Mouse (Mus musculus): ENCODE data around the gene Tns4. TPM values are rescaled to one million over a fixed set of nuclear protein-coding genes. Genes with fewer than 3 reads are reported as not detected.
A peak's percentile ranks its signal among the peaks of the same experiment; 100 is the strongest.

Tns4 gene
- polyA plus RNA-seq, 1 experiment, result 0.11 TPM

DNA sequence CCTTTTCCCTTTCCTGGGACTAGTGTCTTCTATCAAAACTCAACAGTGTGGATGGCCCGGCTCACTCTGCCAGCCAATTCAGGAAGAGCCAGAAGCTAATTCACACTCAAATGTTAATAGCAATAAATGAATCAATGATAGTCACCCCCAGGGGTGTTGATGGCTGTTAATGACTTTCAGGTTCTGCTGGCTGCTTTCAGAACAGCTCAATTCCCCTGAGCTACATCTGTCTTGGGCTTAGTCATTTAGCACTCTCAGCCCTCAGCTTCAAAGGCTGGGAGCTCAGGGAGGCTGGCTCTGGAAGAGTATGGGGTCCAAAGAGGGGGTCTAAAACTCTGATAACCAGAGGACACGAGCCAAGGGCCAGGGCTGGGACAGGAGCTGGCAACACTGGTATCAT is 40.2 kb upstream of the Tns4 start:
- Histone ChIP-seq H3ac (ENCODE audit: control insufficient read depth, insufficient read length) (no peak overlapping the region), H3K36me3 (ENCODE audit: control insufficient read depth, insufficient read depth) (no peaks in the 10 kb centered on the region), H3K79me2 (ENCODE audit: control insufficient read depth, insufficient read depth) (no peaks in the 10 kb centered on the region), H3K4me2 (ENCODE audit: low read depth) (no peak overlapping the region), H3K4me3 (no peak overlapping the region), H3K27me3 (ENCODE audit: control insufficient read depth, insufficient read depth, insufficient read length) (no peaks in the 10 kb centered on the region)
- TF ChIP-seq REST (IDR thresholded peaks at IDR 0.05; ENCODE audit: insufficient read depth, insufficient read length) (no peak), MYOG (IDR thresholded peaks at IDR 0.05; ENCODE audit: control insufficient read depth in 1 of 3, insufficient read depth in 1 of 3, insufficient read length in 2 of 3, low read depth in 2 of 3) (no peak), TCF3 (IDR thresholded peaks at IDR 0.05; ENCODE audit: insufficient read length, low read depth) (no peak), POLR2A (IDR thresholded peaks at IDR 0.05; ENCODE audit: insufficient read length, low read depth) (no peak), E2F4 (IDR thresholded peaks at IDR 0.05; ENCODE audit: insufficient read depth) (no peak), POLR2AphosphoS2 (IDR thresholded peaks at IDR 0.05; ENCODE audit: insufficient read length, low read depth) (no peak), CEBPB (IDR thresholded peaks at IDR 0.05; ENCODE audit: insufficient read depth, poor library complexity, severe bottlenecking) (no peak), MYOD1 (IDR thresholded peaks at IDR 0.05; ENCODE audit: control insufficient read depth in 1 of 3, insufficient read length in 2 of 3, low read depth in 2 of 3) (no peak), TCF12 (IDR thresholded peaks at IDR 0.05; ENCODE audit: insufficient read depth, poor library complexity, severe bottlenecking) (no peak), MAX (IDR thresholded peaks at IDR 0.05; ENCODE audit: low read depth) (no peak), SRF (IDR thresholded peaks at IDR 0.05; ENCODE audit: control insufficient read depth, insufficient read length, low read depth) (no peak), USF1 (IDR thresholded peaks at IDR 0.05; ENCODE audit: low read depth) (no peak)

GRCm38 (mm10) chr11:99127785-99128682 is 38.9 kb upstream of the Tns4 start:
- H3ac ChIP-seq (ENCODE audit: control insufficient read depth, insufficient read length), result no peak overlapping the region
- no peaks in the 10 kb centered on the region for H3K27me3 ChIP-seq (ENCODE audit: control insufficient read depth, insufficient read depth, insufficient read length)
- no peaks in the 10 kb centered on the region for H3K36me3 ChIP-seq (ENCODE audit: control insufficient read depth, insufficient read depth)
- H3K79me2 ChIP-seq (ENCODE audit: control insufficient read depth, insufficient read depth), result no peaks in the 10 kb centered on the region
- no peak overlapping the region for H3K4me3 ChIP-seq
- peak overlapping the region; percentile 15 for H3K4me2 ChIP-seq (ENCODE audit: low read depth)
- TF ChIP-seq SRF (IDR thresholded peaks at IDR 0.05; ENCODE audit: control insufficient read depth, insufficient read length, low read depth) (no peak), MYOD1 (IDR thresholded peaks at IDR 0.05; ENCODE audit: control insufficient read depth in 1 of 3, insufficient read length in 2 of 3, low read depth in 2 of 3) (peak in 2 of 3 experiments; percentile 38 to 72), USF1 (IDR thresholded peaks at IDR 0.05; ENCODE audit: low read depth) (no peak), TCF12 (IDR thresholded peaks at IDR 0.05; ENCODE audit: insufficient read depth, poor library complexity, severe bottlenecking) (no peak), MYOG (IDR thresholded peaks at IDR 0.05; ENCODE audit: control insufficient read depth in 1 of 3, insufficient read depth in 1 of 3, insufficient read length in 2 of 3, low read depth in 2 of 3) (peak; percentile 11 to 62 (median 47)), E2F4 (IDR thresholded peaks at IDR 0.05; ENCODE audit: insufficient read depth) (no peak), MAX (IDR thresholded peaks at IDR 0.05; ENCODE audit: low read depth) (no peak), TCF3 (IDR thresholded peaks at IDR 0.05; ENCODE audit: insufficient read length, low read depth) (no peak), REST (IDR thresholded peaks at IDR 0.05; ENCODE audit: insufficient read depth, insufficient read length) (no peak), POLR2AphosphoS2 (IDR thresholded peaks at IDR 0.05; ENCODE audit: insufficient read length, low read depth) (no peak), POLR2A (IDR thresholded peaks at IDR 0.05; ENCODE audit: insufficient read length, low read depth) (no peak), CEBPB (IDR thresholded peaks at IDR 0.05; ENCODE audit: insufficient read depth, poor library complexity, severe bottlenecking) (no peak)

- TF ChIP-seq TCF12 (IDR thresholded peaks at IDR 0.05; ENCODE audit: insufficient read depth, poor library complexity, severe bottlenecking) (no peak), USF1 (IDR thresholded peaks at IDR 0.05; ENCODE audit: low read depth) (no peak), POLR2A (IDR thresholded peaks at IDR 0.05; ENCODE audit: insufficient read length, low read depth) (no peak), REST (IDR thresholded peaks at IDR 0.05; ENCODE audit: insufficient read depth, insufficient read length) (no peak), TCF3 (IDR thresholded peaks at IDR 0.05; ENCODE audit: insufficient read length, low read depth) (no peak), POLR2AphosphoS2 (IDR thresholded peaks at IDR 0.05; ENCODE audit: insufficient read length, low read depth) (no peak), SRF (IDR thresholded peaks at IDR 0.05; ENCODE audit: control insufficient read depth, insufficient read length, low read depth) (no peak), MYOD1 (IDR thresholded peaks at IDR 0.05; ENCODE audit: control insufficient read depth in 1 of 3, insufficient read length in 2 of 3, low read depth in 2 of 3) (no peak), MYOG (IDR thresholded peaks at IDR 0.05; ENCODE audit: control insufficient read depth in 1 of 3, insufficient read depth in 1 of 3, insufficient read length in 2 of 3, low read depth in 2 of 3) (no peak), E2F4 (IDR thresholded peaks at IDR 0.05; ENCODE audit: insufficient read depth) (no peak), MAX (IDR thresholded peaks at IDR 0.05; ENCODE audit: low read depth) (no peak), CEBPB (IDR thresholded peaks at IDR 0.05; ENCODE audit: insufficient read depth, poor library complexity, severe bottlenecking) (no peak)
- H3K79me2 ChIP-seq (ENCODE audit: control insufficient read depth, insufficient read depth), result no peaks in the 10 kb centered on the region
- no peaks in the 10 kb centered on the region for H3K27me3 ChIP-seq (ENCODE audit: control insufficient read depth, insufficient read depth, insufficient read length)
- no peak overlapping the region for H3K4me3 ChIP-seq
- H3ac ChIP-seq (ENCODE audit: control insufficient read depth, insufficient read length), result no peak overlapping the region
- peak overlapping the region; percentile 15 for H3K4me2 ChIP-seq (ENCODE audit: low read depth)
- no peaks in the 10 kb centered on the region for H3K36me3 ChIP-seq (ENCODE audit: control insufficient read depth, insufficient read depth)
Measured at GRCm38 (mm10) chr11:99126482-99127253, 37.6 kb upstream of the Tns4 start.

- TF ChIP-seq POLR2AphosphoS2 (IDR thresholded peaks at IDR 0.05; ENCODE audit: insufficient read length, low read depth), result no peak
- no peak for TF ChIP-seq REST (IDR thresholded peaks at IDR 0.05; ENCODE audit: insufficient read depth, insufficient read length)
- TF ChIP-seq TCF12 (IDR thresholded peaks at IDR 0.05; ENCODE audit: insufficient read depth, poor library complexity, severe bottlenecking), result no peak
- TF ChIP-seq CEBPB (IDR thresholded peaks at IDR 0.05; ENCODE audit: insufficient read depth, poor library complexity, severe bottlenecking), result no peak
- no peak for TF ChIP-seq SRF (IDR thresholded peaks at IDR 0.05; ENCODE audit: control insufficient read depth, insufficient read length, low read depth)
- peak in 1 of 3 experiments; percentile 68 for TF ChIP-seq MYOG (IDR thresholded peaks at IDR 0.05; ENCODE audit: control insufficient read depth in 1 of 3, insufficient read depth in 1 of 3, insufficient read length in 2 of 3, low read depth in 2 of 3)
- peak in 1 of 3 experiments; percentile 25 for TF ChIP-seq MYOD1 (IDR thresholded peaks at IDR 0.05; ENCODE audit: control insufficient read depth in 1 of 3, insufficient read length in 2 of 3, low read depth in 2 of 3)
- no peak for TF ChIP-seq MAX (IDR thresholded peaks at IDR 0.05; ENCODE audit: low read depth)
- no peak for TF ChIP-seq TCF3 (IDR thresholded peaks at IDR 0.05; ENCODE audit: insufficient read length, low read depth)
- no peak for TF ChIP-seq POLR2A (IDR thresholded peaks at IDR 0.05; ENCODE audit: insufficient read length, low read depth)
- Histone ChIP-seq H3K27me3 (ENCODE audit: control insufficient read depth, insufficient read depth, insufficient read length) (no peaks in the 10 kb centered on the region), H3K4me3 (no peak overlapping the region), H3ac (ENCODE audit: control insufficient read depth, insufficient read length) (no peak overlapping the region), H3K79me2 (ENCODE audit: control insufficient read depth, insufficient read depth) (no peaks in the 10 kb centered on the region), H3K4me2 (ENCODE audit: low read depth) (peak overlapping the region; percentile 43), H3K36me3 (ENCODE audit: control insufficient read depth, insufficient read depth) (no peaks in the 10 kb centered on the region)
Measured at GRCm38 (mm10) chr11:99124635-99125029, 35.5 kb upstream of the Tns4 start.
